Mouse (Mus musculus) limb, embryonic 10.5 days (tissue): ENCODE measurements around the gene Sema6b. TPM values are rescaled to one million over a fixed set of nuclear protein-coding genes. Genes with fewer than 3 reads are reported as not detected.
A peak's percentile ranks its signal among the peaks of the same experiment; 100 is the strongest.
"Not testable (repeated sequence)": the region's sequence is repeated elsewhere in the genome, so short reads cannot be mapped to it uniquely, and the experiment has no call there.

Experiments used
- DNase-seq: peaks from one replicate; pipeline ENCODE4 v3.0.0-alpha.2; 2017; ENCODE audit warnings: low spot score
- H3K27ac ChIP-seq: fragments of 300-500 bp; sonication (generic); 2 replicates; pipeline ENCODE4 v1.5.1; 2016; ENCODE audit warnings: mild to moderate bottlenecking
- H3K27me3 ChIP-seq: fragments of 300-500 bp; sonication (generic); 2 replicates; pipeline ENCODE4 v1.6.1; 2016; ENCODE audit warnings: low read depth, mild to moderate bottlenecking; ENCODE audit not compliant: poor library complexity, severe bottlenecking
- H3K36me3 ChIP-seq: fragments of 300-500 bp; sonication (generic); 2 replicates; pipeline ENCODE4 v1.6.1; 2016; ENCODE audit warnings: mild to moderate bottlenecking, moderate library complexity
- H3K4me1 ChIP-seq: fragments of 300-500 bp; sonication (generic); 2 replicates; pipeline ENCODE4 v1.6.1; 2016
- H3K4me3 ChIP-seq: fragments of 300-500 bp; sonication (generic); 2 replicates; pipeline ENCODE4 v1.5.1; 2016; ENCODE audit warnings: mild to moderate bottlenecking, moderate library complexity
- H3K9me3 ChIP-seq: fragments of 300-500 bp; sonication (generic); replicated peaks from 2 replicates; pipeline ENCODE4 v1.6.1; 2016; ENCODE audit warnings: mild to moderate bottlenecking
- WGBS: fragments of 180-500 bp; shearing (Covaris S2); methylation state at CpG from one replicate; pipeline ENCODE4 v1.1.7; 2016; 5-methylcytosine and 5-hydroxymethylcytosine counted together
- microRNA-seq: library from miRNA; unstranded; fragments of <30 nt; microRNA quantifications from one replicate; pipeline ENCODE4, GENCODE M21; 2017
- polyA plus RNA-seq: library from polyadenylated mRNA; unstranded; fragments of >200 nt; fragmentation: Nextera tagmentation; extraction: Ambion mirVana; gene quantifications from 2 replicates; pipeline ENCODE4 v1.2.1, GENCODE M21; 2016

The Sema6b gene
- polyA plus RNA-seq, 1 experiment from 2014 or later, result 1.0 TPM

GRCm38 (mm10) chr17:56092794-56093193 is 47.3 kb downstream of the Sema6b start:
- Histone ChIP-seq H3K4me3 (no peak overlapping the region), H3K4me1 (no peaks in the 10 kb centered on the region), H3K27me3 (no peaks in the 10 kb centered on the region), H3K9me3 (no peaks in the 10 kb centered on the region), H3K27ac (no peak overlapping the region), H3K36me3 (peaks cover 84% of the 10 kb centered on the region)
- 89% methylated on average over 1 of the region's 1 CpGs for WGBS
- DNase-seq, result no peak

- no peaks in the 10 kb centered on the region for H3K9me3 ChIP-seq
- H3K4me1 ChIP-seq, result no peaks in the 10 kb centered on the region
- 92% methylated on average over 1 of the region's 1 CpGs for WGBS
- no peak overlapping the region for H3K4me3 ChIP-seq
- H3K36me3 ChIP-seq, result peaks cover 84% of the 10 kb centered on the region
- H3K27ac ChIP-seq, result no peak overlapping the region
- no peak for DNase-seq
- no peaks in the 10 kb centered on the region for H3K27me3 ChIP-seq
Measured at GRCm38 (mm10) chr17:56092312-56092711, 47.8 kb downstream of the Sema6b start.

GRCm38 (mm10) chr17:56080781-56081585 is 59.2 kb downstream of the Sema6b start:
- WGBS, result 12% methylated on average over 8 of the region's 8 CpGs
- Histone ChIP-seq H3K36me3 (peaks cover 39% of the 10 kb centered on the region), H3K9me3 (no peaks in the 10 kb centered on the region), H3K27me3 (no peaks in the 10 kb centered on the region), H3K4me1 (peaks cover 29% of the 10 kb centered on the region), H3K4me3 (peak overlapping the region; percentile 86), H3K27ac (peak overlapping the region; percentile 86)
- peak; percentile 80 for DNase-seq

GRCm38 (mm10) chr17:56079921-56080320 is 60.2 kb downstream of the Sema6b start:
- WGBS, result 3% methylated on average over 11 of the region's 11 CpGs
- H3K27ac ChIP-seq, result peak overlapping the region; percentile 86
- H3K4me1 ChIP-seq, result peaks cover 37% of the 10 kb centered on the region
- peaks cover 29% of the 10 kb centered on the region for H3K36me3 ChIP-seq
- no peaks in the 10 kb centered on the region for H3K27me3 ChIP-seq
- DNase-seq, result no peak
- peak overlapping the region; percentile 86 for H3K4me3 ChIP-seq
- no peaks in the 10 kb centered on the region for H3K9me3 ChIP-seq

- Histone ChIP-seq H3K4me3 (peak within 1 kb of the TSS; percentile 86), H3K36me3 (peaks cover 22% of the 10 kb centered on the region), H3K9me3 (no peaks in the 10 kb centered on the region), H3K4me1 (peaks cover 43% of the 10 kb centered on the region), H3K27ac (peak within 1 kb of the TSS; percentile 86), H3K27me3 (no peaks in the 10 kb centered on the region)
- DNase-seq, result peak; percentile 98
- WGBS, result under 1% methylated on average over 61 of the region's 61 CpGs
Measured at GRCm38 (mm10) chr17:56078880-56079795, 61.0 kb downstream of the Sema6b start, which contains the start of gene Hdgfl2. TSS of gene Hdgfl2 (plus strand) at chr17:56079634.

- H3K4me1 ChIP-seq, result peaks cover 51% of the 10 kb centered on the region
- H3K9me3 ChIP-seq, DNase-seq, H3K27me3 ChIP-seq: not testable (repeated sequence)
- peaks cover 16% of the 10 kb centered on the region for H3K36me3 ChIP-seq
- H3K27ac ChIP-seq, result peak overlapping the region; percentile 86; the same call in 1 of the 2 replicates
- peak overlapping the region; percentile 86 for H3K4me3 ChIP-seq
- 63% methylated on average over 9 of the region's 9 CpGs for WGBS
Measured at GRCm38 (mm10) chr17:56078361-56078760, 61.8 kb downstream of the Sema6b start.

- H3K27me3 ChIP-seq, result no peaks in the 10 kb centered on the region
- WGBS, result 94% methylated on average over 5 of the region's 5 CpGs
- H3K9me3 ChIP-seq, result no peaks in the 10 kb centered on the region
- peaks cover 13% of the 10 kb centered on the region for H3K36me3 ChIP-seq
- peaks cover 59% of the 10 kb centered on the region for H3K4me1 ChIP-seq
- no peak for DNase-seq
- no peak overlapping the region for H3K27ac ChIP-seq
- H3K4me3 ChIP-seq, result no peak overlapping the region
Measured at GRCm38 (mm10) chr17:56077523-56077922, 62.6 kb downstream of the Sema6b start.

GRCm38 (mm10) chr17:56074827-56075208 is 65.3 kb downstream of the Sema6b start, which contains the start of gene Ubxn6:
TSS of gene Ubxn6 (minus strand) at chr17:56075028.
- under 1% methylated on average over 35 of the region's 35 CpGs for WGBS
- peak within 1 kb of the TSS; percentile 70 for H3K4me3 ChIP-seq
- peaks cover 32% of the 10 kb centered on the region for H3K36me3 ChIP-seq
- peak within 1 kb of the TSS; percentile 88 for H3K27ac ChIP-seq
- peak; percentile 98 for DNase-seq
- peaks cover 35% of the 10 kb centered on the region for H3K4me1 ChIP-seq
- H3K27me3 ChIP-seq, result no peaks in the 10 kb centered on the region
- no peaks in the 10 kb centered on the region for H3K9me3 ChIP-seq

GRCm38 (mm10) chr17:56074097-56074826 is 65.9 kb downstream of the Sema6b start:
- H3K27me3 ChIP-seq, result no peaks in the 10 kb centered on the region
- no peaks in the 10 kb centered on the region for H3K9me3 ChIP-seq
- peak overlapping the region; percentile 88 for H3K27ac ChIP-seq
- 8% methylated on average over 22 of the region's 22 CpGs for WGBS
- peak; percentile 87 for DNase-seq
- H3K4me1 ChIP-seq, result peaks cover 35% of the 10 kb centered on the region
- peak overlapping the region; percentile 70 for H3K4me3 ChIP-seq
- H3K36me3 ChIP-seq, result peaks cover 38% of the 10 kb centered on the region

Small RNA genes within 50 kb of the gene (microRNA-seq; reads per million reads assigned to microRNA genes)
- not detected for gene Gm44397

Other genes starting within 250 kb of the Sema6b start
- gene Zfp959, start 248.2 kb downstream of the Sema6b start, polyA plus RNA-seq, result 13.2 and 15.5 TPM in 2 replicates
- gene Zfp119b, start 190.8 kb downstream of the Sema6b start, polyA plus RNA-seq, result 3.9 and 5.0 TPM in 2 replicates
- gene Ebi3, start 187.7 kb downstream of the Sema6b start, polyA plus RNA-seq, result 0.90 and 1.1 TPM in 2 replicates
- 27.7 and 28.5 TPM in 2 replicates for gene Yju2, start 181.2 kb downstream of the Sema6b start, polyA plus RNA-seq
- 23.6 and 39.7 TPM in 2 replicates for gene Shd, start 169.9 kb downstream of the Sema6b start, polyA plus RNA-seq
- gene Fsd1, start 153.8 kb downstream of the Sema6b start, polyA plus RNA-seq, result 44.0 and 56.6 TPM in 2 replicates
- gene Stap2, start 134.8 kb downstream of the Sema6b start, polyA plus RNA-seq, result 6.4 and 7.3 TPM in 2 replicates
- gene Mpnd, start 134.6 kb downstream of the Sema6b start, polyA plus RNA-seq, result 115 and 130 TPM in 2 replicates
- 181 and 187 TPM in 2 replicates for gene Sh3gl1, start 103.7 kb downstream of the Sema6b start, polyA plus RNA-seq
- gene Chaf1a, start 99.9 kb downstream of the Sema6b start, polyA plus RNA-seq, result 54.7 and 60.2 TPM in 2 replicates
- gene Ubxn6, start 65.3 kb downstream of the Sema6b start, polyA plus RNA-seq, result 33.3 and 40.3 TPM in 2 replicates
- gene Hdgfl2, start 60.7 kb downstream of the Sema6b start, polyA plus RNA-seq, result 205 and 213 TPM in 2 replicates
- gene Plin4, start 30.5 kb downstream of the Sema6b start, polyA plus RNA-seq, result 0.08 and 0.10 TPM in 2 replicates
- gene Plin5, start 22.7 kb downstream of the Sema6b start, polyA plus RNA-seq, result 0.21 and 0.36 TPM in 2 replicates
- gene Lrg1, start 18.3 kb downstream of the Sema6b start, polyA plus RNA-seq, result 0.23 TPM in 1 of 2 replicates, not detected in the other
- gene Tnfaip8l1, start 22.1 kb upstream of the Sema6b start, polyA plus RNA-seq, result 6.1 and 10.6 TPM in 2 replicates
- 78.0 and 80.7 TPM in 2 replicates for gene Mydgf, start 43.6 kb upstream of the Sema6b start, polyA plus RNA-seq
- gene Dpp9, start 78.6 kb upstream of the Sema6b start, polyA plus RNA-seq, result 44.5 and 44.8 TPM in 2 replicates
- 12.2 and 14.6 TPM in 2 replicates for gene Fem1a, start 116.5 kb upstream of the Sema6b start, polyA plus RNA-seq
- 3.0 TPM in 2 replicates for gene Ticam1, start 136.4 kb upstream of the Sema6b start, polyA plus RNA-seq
- 78.2 and 89.7 TPM in 2 replicates for gene Plin3, start 152.5 kb upstream of the Sema6b start, polyA plus RNA-seq
- not detected in 2 replicates for gene Arrdc5, start 159.9 kb upstream of the Sema6b start, polyA plus RNA-seq
- gene Uhrf1, start 163.0 kb upstream of the Sema6b start, polyA plus RNA-seq, result 316 and 336 TPM in 2 replicates
- gene Kdm4b, start 185.7 kb upstream of the Sema6b start, polyA plus RNA-seq, result 37.7 and 46.8 TPM in 2 replicates